Mouse (Mus musculus): Measurements from ENCODE around the gene Zmynd8.

DNA sequence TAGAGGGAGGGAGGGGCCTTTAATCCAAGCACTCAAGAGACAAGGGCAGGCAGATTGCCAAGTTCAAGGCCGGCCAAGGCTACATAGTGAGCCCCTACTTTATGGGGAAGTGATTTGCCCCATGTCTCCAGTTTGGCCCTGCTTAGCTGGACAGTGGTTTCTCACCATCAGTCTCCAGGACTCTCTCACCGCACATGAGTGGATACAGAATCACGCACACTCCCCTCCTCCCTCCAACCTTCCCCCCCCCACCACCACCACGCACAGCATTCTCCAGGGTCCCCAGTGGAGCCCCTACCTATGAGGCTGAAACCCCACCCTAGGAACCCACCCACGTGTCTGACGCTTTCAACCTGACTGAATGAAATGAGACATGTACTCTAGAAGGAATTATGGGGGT, 80.2 kb downstream of the Zmynd8 start:
- TF ChIP-seq TAL1 (IDR thresholded peaks at IDR 0.05; ENCODE audit: low read length) (no peak), GATA1 (IDR thresholded peaks at IDR 0.05; ENCODE audit: low read length) (no peak)
